Mouse (Mus musculus): ENCODE results near the gene Ercc8.

Gene Ercc8

GRCm38 (mm10) chr13:108215231-108215780, 56.8 kb downstream of the Ercc8 start:
- no peak for DNase-seq (ENCODE audit: extremely low read depth, low read depth, low spot score)

GRCm38 (mm10) chr13:108219773-108220172, 61.2 kb downstream of the Ercc8 start:
- DNase-seq (ENCODE audit: extremely low read depth, low read depth, low spot score), result no peak

GRCm38 (mm10) chr13:108229191-108229590, 70.7 kb downstream of the Ercc8 start:
- no peak for DNase-seq (ENCODE audit: extremely low read depth, low read depth, low spot score)

GRCm38 (mm10) chr13:108229634-108230330, 71.3 kb downstream of the Ercc8 start:
- DNase-seq (ENCODE audit: extremely low read depth, low read depth, low spot score), result no peak

- DNase-seq (ENCODE audit: extremely low read depth, low read depth, low spot score), result no peak
Observed at GRCm38 (mm10) chr13:108240012-108240411, 81.5 kb downstream of the Ercc8 start.

GRCm38 (mm10) chr13:108241715-108242114, 83.2 kb downstream of the Ercc8 start:
- DNase-seq (ENCODE audit: extremely low read depth, low read depth, low spot score), result no peak
